Mouse (Mus musculus) brain, embryonic 14.5 days (tissue): ENCODE measurements around the gene Siglec1. TPM values are rescaled to one million over a fixed set of nuclear protein-coding genes. Genes with fewer than 3 reads are reported as not detected.

ENCODE experiments used
- DNase-seq: peaks from one replicate; pipeline ENCODE4 v3.0.0-alpha.2; 2011; ENCODE audit warnings: low read depth
- CTCF ChIP-seq: fragments of 200-500 bp; IDR thresholded peaks from 2 replicates; pipeline ENCODE4 v1.5.1; 2012; ENCODE audit warnings: inconsistent platforms, mild to moderate bottlenecking, moderate library complexity, borderline replicate concordance; ENCODE audit not compliant: insufficient read depth, insufficient read length; ENCODE audit errors: extremely low read depth
- POLR2A ChIP-seq: fragments of 200-500 bp; IDR thresholded peaks from 2 replicates; pipeline ENCODE4 v1.6.1; 2012; ENCODE audit warnings: mild to moderate bottlenecking, inconsistent platforms, borderline replicate concordance; ENCODE audit not compliant: poor library complexity, insufficient read depth, insufficient read length, severe bottlenecking; ENCODE audit errors: extremely low read depth
- polyA plus RNA-seq: library from polyadenylated mRNA; depleted of rRNA; stranded (reverse); fragments of >200 nt; gene quantifications from 2 replicates; pipeline ENCODE4 v1.2.3, GENCODE M21; 2012; rRNA removed

The Siglec1 gene
- polyA plus RNA-seq, 1 experiment: 0.52 TPM

DNA sequence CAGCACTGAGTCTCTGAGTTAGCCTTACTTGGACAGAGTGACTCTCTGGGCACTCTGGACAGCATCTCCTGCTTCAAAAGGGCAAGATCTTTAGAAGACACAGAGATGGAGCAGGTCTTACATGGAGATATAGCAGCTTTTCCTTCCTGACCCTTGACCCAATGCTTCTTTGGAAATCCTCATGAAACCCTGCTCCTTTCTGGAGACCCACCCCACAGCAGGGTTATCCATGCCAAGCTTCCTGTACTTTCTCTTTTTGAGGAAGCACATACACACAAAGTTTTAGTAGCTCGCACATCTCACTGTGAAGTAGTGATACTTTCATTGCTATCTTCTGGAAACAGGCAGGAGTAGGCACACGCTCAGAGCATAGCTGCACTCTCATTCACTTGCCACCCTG is 61.3 kb downstream of the Siglec1 start:
- TF ChIP-seq POLR2A (no peak), CTCF (no peak)

More for the DNA sequence above, 61.3 kb downstream of the Siglec1 start:
- no peak for DNase-seq

Other genes starting within 250 kb of the Siglec1 start
- 74.2 and 82.2 TPM in 2 replicates for gene 4930402H24Rik, start 180.4 kb downstream of the Siglec1 start, polyA plus RNA-seq
- gene Atrn, start 180.3 kb downstream of the Siglec1 start, polyA plus RNA-seq: 25.9 and 37.7 TPM in 2 replicates
- gene Gfra4, start 43.7 kb downstream of the Siglec1 start, polyA plus RNA-seq: 43.7 and 54.0 TPM in 2 replicates
- gene Adam33, start 23.0 kb downstream of the Siglec1 start, polyA plus RNA-seq: 4.9 and 5.4 TPM in 2 replicates
- gene Hspa12b, start 40.5 kb upstream of the Siglec1 start, polyA plus RNA-seq: 8.6 and 10.1 TPM in 2 replicates
- not detected in 2 replicates for gene Gm11037, start 46.7 kb upstream of the Siglec1 start, polyA plus RNA-seq
- 113 and 118 TPM in 2 replicates for gene 1700037H04Rik, start 73.3 kb upstream of the Siglec1 start, polyA plus RNA-seq
- 71.2 and 89.3 TPM in 2 replicates for gene Cenpb, start 93.3 kb upstream of the Siglec1 start, polyA plus RNA-seq
- gene Cdc25b, start 100.2 kb upstream of the Siglec1 start, polyA plus RNA-seq: 41.4 and 54.8 TPM in 2 replicates
- gene Spef1, start 100.5 kb upstream of the Siglec1 start, polyA plus RNA-seq: 35.4 and 36.4 TPM in 2 replicates
- 34.9 and 45.3 TPM in 2 replicates for gene Ap5s1, start 120.3 kb upstream of the Siglec1 start, polyA plus RNA-seq
- 9.3 and 10.4 TPM in 2 replicates for gene Mavs, start 147.3 kb upstream of the Siglec1 start, polyA plus RNA-seq
- gene Pank2, start 175.7 kb upstream of the Siglec1 start, polyA plus RNA-seq: 32.1 and 36.3 TPM in 2 replicates